Mouse (Mus musculus) retina, postnatal 1 day (tissue): ENCODE results near the gene Ina.

ENCODE experiments used
- DNase-seq: peaks from one replicate; pipeline ENCODE4 v3.0.0-alpha.2; 2012

Gene Ina

DNA sequence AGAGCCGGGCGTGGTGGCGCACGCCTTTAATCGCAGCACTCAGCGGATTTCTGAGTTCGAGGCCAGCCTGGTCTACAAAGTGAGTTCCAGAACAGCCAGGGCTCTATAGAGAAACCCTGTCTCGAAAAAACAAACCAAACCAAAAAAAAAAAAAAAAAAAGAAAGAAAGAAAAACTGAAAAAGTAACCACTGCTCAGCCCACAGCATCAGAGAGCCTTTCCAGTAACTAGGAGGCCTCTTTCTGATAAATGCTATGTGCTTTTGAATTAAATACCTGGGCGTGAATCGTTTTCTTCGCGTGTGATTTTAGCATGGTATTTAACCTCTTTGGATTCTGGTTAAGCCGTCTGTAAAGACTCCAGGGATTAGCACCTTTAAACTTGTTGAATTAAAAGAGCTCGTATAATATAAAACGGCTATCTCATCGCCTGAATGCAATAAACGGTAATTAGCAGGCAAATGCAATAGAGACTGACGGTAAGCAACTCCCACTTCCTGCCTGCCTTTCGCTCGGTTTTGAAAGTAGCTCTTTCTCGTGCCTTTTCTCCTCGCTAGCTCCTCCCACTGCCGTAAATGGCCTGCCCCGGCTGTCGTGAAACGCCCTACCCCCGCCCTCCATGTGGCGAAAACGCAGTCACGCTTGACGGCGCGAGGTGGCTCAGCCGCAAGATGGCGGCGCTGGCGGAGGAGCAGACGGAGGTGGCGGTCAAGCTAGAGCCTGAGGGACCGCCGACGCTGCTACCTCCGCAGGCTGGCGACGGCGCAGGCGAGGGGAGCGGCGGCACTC is 52.8 kb downstream of the Ina start, which contains the start of gene Taf5:
Gene Taf5, plus strand, starts transcription at position 651 of the 787 bp plus-strand sequence.
- peak; percentile 99 for DNase-seq

DNA sequence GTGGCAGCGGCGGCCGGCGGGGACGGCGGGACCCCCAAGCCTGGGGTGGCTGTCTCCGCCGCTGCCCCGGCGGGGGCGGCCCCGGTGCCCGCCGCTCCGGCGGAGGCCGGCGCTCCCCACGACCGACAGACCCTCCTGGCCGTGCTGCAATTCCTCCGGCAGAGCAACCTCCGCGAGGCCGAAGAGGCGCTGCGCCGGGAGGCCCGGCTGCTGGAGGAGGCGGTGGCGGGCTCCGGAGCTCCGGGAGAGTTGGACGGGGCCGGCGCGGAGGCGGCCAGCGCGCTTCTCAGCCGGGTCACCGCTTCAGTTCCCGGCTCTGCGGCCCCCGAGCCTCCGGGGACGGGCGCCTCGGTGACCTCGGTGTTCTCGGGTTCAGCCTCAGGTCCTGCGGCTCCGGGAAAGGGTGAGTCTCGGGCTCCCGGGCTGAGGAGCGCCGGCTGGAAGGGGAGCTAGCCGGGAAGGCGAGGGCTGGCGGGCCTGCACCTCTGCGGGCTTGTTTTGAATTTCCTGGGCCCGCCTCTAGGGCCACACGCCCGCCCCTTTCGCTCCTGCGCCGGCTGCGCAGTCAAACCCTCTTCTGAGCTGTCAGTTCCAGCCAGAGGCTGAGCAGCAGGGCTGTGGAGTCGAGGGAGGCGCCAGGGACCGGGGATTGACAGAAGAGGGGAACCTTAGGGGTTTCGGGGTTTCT is 53.6 kb downstream of the Ina start:
- peak; percentile 91 for DNase-seq
